In genomic region chr16:18248433-18249363, GRCm38 (mm10) we compare ENCODE assay signal across 8 mouse cellular contexts. TPM values are rescaled to one million over a fixed set of nuclear protein-coding genes. Genes with fewer than 3 reads are reported as not detected.
DNase-seq lines count a peak whose midpoint lies in the region; ATAC-seq and TF ChIP-seq lines count a peak whose summit lies in the region.

Gene Trmt2a (plus strand): TSS chr16:18248679.
Gene Ranbp1 (minus strand): TSS chr16:18248732.

- H3K27me3 ChIP-seq in forebrain, embryonic 10.5 days (ENCODE audit: poor library complexity, severe bottlenecking) = no peaks in the 10 kb centered on the region
- H3K27me3 ChIP-seq in heart, embryonic 15.5 days = no peaks in the 10 kb centered on the region
- H3K27me3 ChIP-seq in liver, embryonic 14.5 days (ENCODE audit: control insufficient read depth, insufficient read depth, low read length) = no peaks in the 10 kb centered on the region
- H3K27me3 ChIP-seq in neural tube, embryonic 11.5 days (ENCODE audit: control insufficient read depth, insufficient read depth, low read length) = no peaks in the 10 kb centered on the region
- H3K27me3 ChIP-seq in stomach, postnatal 0 days (ENCODE audit: control insufficient read depth, insufficient read depth, low read length) = no peaks in the 10 kb centered on the region

- ATAC-seq in heart, embryonic 15.5 days (replicated peaks; ENCODE audit: insufficient number of reproducible peaks, insufficient read depth, low FRiP score, low read depth) = peak; percentile 94
- peak; percentile 93 for ATAC-seq in liver, embryonic 14.5 days (ENCODE audit: insufficient read depth)
- peak; percentile 95 for ATAC-seq in neural tube, embryonic 11.5 days (ENCODE audit: insufficient read depth, low FRiP score, low TSS enrichment)
- ATAC-seq in stomach, postnatal 0 days (ENCODE audit: low FRiP score, low TSS enrichment) = peak; percentile 97

- peaks cover 76% of the 10 kb centered on the region for H3K36me3 ChIP-seq in forebrain, embryonic 10.5 days (replicated peaks)
- H3K36me3 ChIP-seq in heart, embryonic 15.5 days = peaks cover 61% of the 10 kb centered on the region
- H3K36me3 ChIP-seq in liver, embryonic 14.5 days (replicated peaks; ENCODE audit: control insufficient read depth, insufficient read depth, low read depth) = peaks cover 71% of the 10 kb centered on the region
- H3K36me3 ChIP-seq in neural tube, embryonic 11.5 days (ENCODE audit: control insufficient read depth, insufficient read depth, low read length) = peaks cover 27% of the 10 kb centered on the region
- peaks cover 14% of the 10 kb centered on the region; the same call in 1 of the 2 replicates for H3K36me3 ChIP-seq in stomach, postnatal 0 days (ENCODE audit: control insufficient read depth, insufficient read depth, low read length)

- no peaks in the 10 kb centered on the region for H3K9me3 ChIP-seq in forebrain, embryonic 10.5 days
- H3K9me3 ChIP-seq in heart, embryonic 15.5 days (replicated peaks) = no peaks in the 10 kb centered on the region
- H3K9me3 ChIP-seq in liver, embryonic 14.5 days (ENCODE audit: control insufficient read depth, low read length) = no peaks in the 10 kb centered on the region
- no peaks in the 10 kb centered on the region for H3K9me3 ChIP-seq in neural tube, embryonic 11.5 days (ENCODE audit: control insufficient read depth, low read length)
- H3K9me3 ChIP-seq in stomach, postnatal 0 days (ENCODE audit: control insufficient read depth, low read length) = no peaks in the 10 kb centered on the region

- TF ChIP-seq EP300 in liver, embryonic 14.5 days (IDR thresholded peaks at IDR 0.05; ENCODE audit: low read depth) = peak; percentile 64
- TF ChIP-seq EP300 in stomach, postnatal 0 days (optimal IDR thresholded peaks at IDR 0.05) = no peak

- TF ChIP-seq CTCF in liver, embryonic 14.5 days (IDR thresholded peaks at IDR 0.05; ENCODE audit: low read depth) = 0 out of 2 replicates have a peak, but pooled peaks have one; percentile 27
- no peak for TF ChIP-seq CTCF in stomach, postnatal 0 days (IDR thresholded peaks at IDR 0.05; ENCODE audit: low read depth)

- WGBS in forebrain, embryonic 10.5 days = under 1% methylated on average over 102 of the region's 102 CpGs
- under 1% methylated on average over 102 of the region's 102 CpGs for WGBS in heart, embryonic 15.5 days
- WGBS in liver, embryonic 14.5 days (ENCODE audit: insufficient replicate concordance) = under 1% methylated on average over 98 of the region's 102 CpGs
- 0% methylated on average over 87 of the region's 102 CpGs for WGBS in neural tube, embryonic 11.5 days
- under 1% methylated on average over 99 of the region's 102 CpGs for WGBS in stomach, postnatal 0 days

- peaks cover 49% of the 10 kb centered on the region for H3K4me1 ChIP-seq in forebrain, embryonic 10.5 days
- H3K4me1 ChIP-seq in heart, embryonic 15.5 days (replicated peaks) = peaks cover 34% of the 10 kb centered on the region
- peaks cover 8 to 20% of the 10 kb centered on the region in 2 experiments for H3K4me1 ChIP-seq in liver, embryonic 14.5 days (replicated peaks; ENCODE audit: control insufficient read depth in 2 of 2, insufficient read depth in 2 of 2, low read length in 1 of 2)
- H3K4me1 ChIP-seq in neural tube, embryonic 11.5 days (ENCODE audit: control insufficient read depth, insufficient read depth, low read length) = peaks cover 23% of the 10 kb centered on the region
- 0 out of 2 replicates have a peak, but pooled peaks cover 5% of the 10 kb centered on the region for H3K4me1 ChIP-seq in stomach, postnatal 0 days (replicated peaks; ENCODE audit: control insufficient read depth, insufficient read depth)

- H3K27ac ChIP-seq in forebrain, embryonic 10.5 days = peak within 1 kb of the TSS; percentile 99
- peak within 1 kb of the TSS; percentile 93 for H3K27ac ChIP-seq in heart, embryonic 15.5 days
- H3K27ac ChIP-seq in liver, embryonic 14.5 days = peak within 1 kb of the TSS; percentile 81
- peak within 1 kb of the TSS; percentile 89 for H3K27ac ChIP-seq in neural tube, embryonic 11.5 days (ENCODE audit: low read depth, low read length)
- peak within 1 kb of the TSS; percentile 87 for H3K27ac ChIP-seq in stomach, postnatal 0 days (replicated peaks)

- peak; percentile 93 to 95 for DNase-seq in CD8-positive naive resting alpha-beta T cell, adult 2 months (ENCODE audit: low read depth in 2 of 2, low spot score in 2 of 2)
- peak; percentile 99 for DNase-seq in c-Kit-positive CD71-negative TER-119-negative erythroid progenitor cells, embryonic 14.5 days (ENCODE audit: low read depth)
- peak; percentile 99 for DNase-seq in forebrain, embryonic 10.5 days (ENCODE audit: extremely low spot score, low spot score)
- DNase-seq in kidney, postnatal 25 days = peak; percentile 99 to 100
- DNase-seq in liver, embryonic 14.5 days (ENCODE audit: low read depth in 3 of 3, low spot score in 3 of 3) = peak; percentile 96 to 97 (median 97)
- DNase-seq in neural tube, embryonic 11.5 days (ENCODE audit: low spot score) = peak; percentile 99
- DNase-seq in stomach, postnatal 0 days (ENCODE audit: low spot score) = peak; percentile 100

- peak within 1 kb of the TSS; percentile 89 for H3K4me2 ChIP-seq in heart, embryonic 15.5 days
- H3K4me2 ChIP-seq in liver, embryonic 14.5 days (ENCODE audit: low read depth) = peak within 1 kb of the TSS; percentile 92
- peak within 1 kb of the TSS; percentile 88 for H3K4me2 ChIP-seq in neural tube, embryonic 11.5 days (ENCODE audit: low read depth)
- H3K4me2 ChIP-seq in stomach, postnatal 0 days (replicated peaks; ENCODE audit: low read depth) = peak within 1 kb of the TSS; percentile 87

- peak within 1 kb of the TSS; percentile 93 for H3K4me3 ChIP-seq in forebrain, embryonic 10.5 days
- peak within 1 kb of the TSS; percentile 96 for H3K4me3 ChIP-seq in heart, embryonic 15.5 days
- peak within 1 kb of the TSS; percentile 80 to 99 for H3K4me3 ChIP-seq in liver, embryonic 14.5 days (ENCODE audit: insufficient read depth in 1 of 2, low read depth in 2 of 2, low read length in 2 of 2)
- H3K4me3 ChIP-seq in neural tube, embryonic 11.5 days (ENCODE audit: low read depth, low read length) = peak within 1 kb of the TSS; percentile 91
- H3K4me3 ChIP-seq in stomach, postnatal 0 days (ENCODE audit: low read depth, low read length) = peak within 1 kb of the TSS; percentile 93

- H3K9ac ChIP-seq in heart, embryonic 15.5 days = peak within 1 kb of the TSS; percentile 90
- peak within 1 kb of the TSS; percentile 92 for H3K9ac ChIP-seq in liver, embryonic 14.5 days (replicated peaks)
- peak within 1 kb of the TSS; percentile 94 for H3K9ac ChIP-seq in neural tube, embryonic 11.5 days (ENCODE audit: low read length)
- H3K9ac ChIP-seq in stomach, postnatal 0 days (ENCODE audit: low read length) = peak within 1 kb of the TSS; percentile 83

RNA-seq across cellular contexts. Expression of gene Trmt2a, which starts in this region (rescaled TPM):
- 134 and 139 TPM in 2 replicates for polyA plus RNA-seq in forebrain, embryonic 10.5 days (2016; fragmentation: Nextera tagmentation; extraction: Ambion mirVana)
- 44.1 and 75.4 TPM in 2 replicates for polyA plus RNA-seq in heart, embryonic 15.5 days (2015; fragmentation: Nextera tagmentation; extraction: Ambion mirVana)
- 44.4 and 51.8 TPM in 2 replicates for polyA plus RNA-seq in liver, embryonic 14.5 days (2012; rRNA removed)
- 46.2 and 47.9 TPM in 2 replicates for polyA plus RNA-seq in liver, embryonic 14.5 days (2014; fragmentation: Nextera tagmentation; extraction: Ambion mirVana)
- 92.9 and 93.9 TPM in 2 replicates for polyA plus RNA-seq in neural tube, embryonic 11.5 days (2014; fragmentation: Nextera tagmentation; extraction: Ambion mirVana)
- polyA plus RNA-seq in stomach, postnatal 0 days (2015; fragmentation: Nextera tagmentation; extraction: Ambion mirVana) = 35.4 and 39.8 TPM in 2 replicates

RNA-seq across cellular contexts. Expression of gene Ranbp1, which starts in this region (rescaled TPM):
- 1,297 and 1,372 TPM in 2 replicates for polyA plus RNA-seq in forebrain, embryonic 10.5 days (2016; fragmentation: Nextera tagmentation; extraction: Ambion mirVana)
- polyA plus RNA-seq in heart, embryonic 15.5 days (2015; fragmentation: Nextera tagmentation; extraction: Ambion mirVana) = 301 and 339 TPM in 2 replicates
- 86.2 and 148 TPM in 2 replicates for polyA plus RNA-seq in liver, embryonic 14.5 days (2012; rRNA removed)
- 338 and 364 TPM in 2 replicates for polyA plus RNA-seq in liver, embryonic 14.5 days (2014; fragmentation: Nextera tagmentation; extraction: Ambion mirVana)
- polyA plus RNA-seq in neural tube, embryonic 11.5 days (2014; fragmentation: Nextera tagmentation; extraction: Ambion mirVana) = 953 and 1,053 TPM in 2 replicates
- 236 and 273 TPM in 2 replicates for polyA plus RNA-seq in stomach, postnatal 0 days (2015; fragmentation: Nextera tagmentation; extraction: Ambion mirVana)

Comparison
In these comparisons a context has a peak if more than half of its experiments do, and no peak if none do; other contexts are left out.
1. Peak in every context shown above with its lines: DNase-seq, ATAC-seq, H3K4me3 ChIP-seq and H3K27ac ChIP-seq.